Mouse (Mus musculus) ZHBTc4 (cell line): ENCODE results near the gene Plac9a.

ENCODE experiments used
- DNase-seq: peaks from one replicate; pipeline ENCODE4 v3.0.0-alpha.2; 2011; ENCODE audit warnings: low read depth, low spot score

Gene Plac9a

DNA sequence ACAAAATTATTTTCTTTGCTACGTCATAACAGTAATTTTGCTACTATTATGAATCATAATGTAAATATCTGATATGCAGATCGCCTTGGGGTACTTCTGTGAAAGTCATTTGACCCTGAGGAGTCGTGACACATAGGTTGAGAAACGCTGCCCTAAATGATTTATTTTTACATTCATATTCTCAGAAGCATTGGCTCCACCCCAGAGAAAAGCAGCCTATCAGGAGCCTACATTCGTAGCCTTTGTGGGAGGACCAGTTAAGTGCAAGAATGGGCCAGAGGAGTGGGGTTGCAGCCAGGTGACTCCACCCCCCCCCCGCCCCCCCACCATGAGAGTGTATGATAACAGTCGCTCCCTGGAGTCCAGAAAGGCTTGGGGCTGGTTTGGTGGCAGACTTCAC is 63.1 kb downstream of the Plac9a start:
- DNase-seq = no peak

DNA sequence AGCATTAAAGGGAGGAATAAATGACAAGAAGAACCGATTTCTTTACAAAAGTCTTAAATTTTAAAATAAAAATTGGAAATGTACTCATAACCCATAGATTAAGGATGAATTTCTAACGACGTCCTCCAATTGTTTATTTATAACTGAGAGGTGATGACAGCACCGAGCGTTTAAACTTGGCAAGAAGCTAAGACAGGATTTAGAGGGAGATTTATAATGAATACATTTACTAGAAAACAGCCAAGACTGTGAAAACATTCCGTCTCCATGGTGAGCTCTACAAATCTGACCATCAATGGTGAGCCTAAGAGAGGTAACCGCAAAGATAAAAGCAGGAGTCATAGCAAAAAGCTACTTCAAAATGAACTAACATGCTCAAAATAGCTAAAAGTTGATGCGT is 64.5 kb downstream of the Plac9a start:
- no peak for DNase-seq
